Mouse (Mus musculus): ENCODE measurements around the gene Naglu. TPM values are rescaled to one million over a fixed set of nuclear protein-coding genes. Genes with fewer than 3 reads are reported as not detected.
"Not testable (repeated sequence)": the region's sequence is repeated elsewhere in the genome, so short reads cannot be mapped to it uniquely, and the experiment has no call there.

Gene Naglu
- polyA plus RNA-seq, 1 experiment: 7.3 TPM

DNA sequence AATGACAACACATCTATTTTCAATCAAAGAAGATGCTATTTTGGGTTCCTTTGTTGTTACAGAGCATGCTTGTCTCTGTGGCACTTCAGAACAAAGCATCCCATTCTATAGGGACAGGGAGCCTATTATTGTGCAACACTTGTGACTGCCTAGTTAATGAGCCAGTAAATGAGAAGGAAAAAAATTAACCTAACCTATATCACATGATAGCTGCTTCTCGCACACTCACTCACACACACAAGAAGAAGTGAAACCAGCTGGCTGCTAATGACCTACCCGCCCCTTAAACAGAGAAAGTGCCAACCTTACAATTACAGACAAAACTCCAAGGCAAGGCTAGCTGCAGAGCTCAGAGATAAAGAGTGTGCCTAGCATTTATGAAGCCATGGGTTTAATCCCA lies 45.8 kb downstream of the Naglu start:
- no peaks in the 10 kb centered on the region for H3K36me3 ChIP-seq (ENCODE audit: control insufficient read depth, insufficient read depth, low read length, poor library complexity, severe bottlenecking)
- no peaks in the 10 kb centered on the region for H3K27me3 ChIP-seq (ENCODE audit: control insufficient read depth, insufficient read depth, low read length, poor library complexity, severe bottlenecking)
- H3K4me1 ChIP-seq (ENCODE audit: control insufficient read depth, insufficient read depth, low read length): no peaks in the 10 kb centered on the region
- no peak overlapping the region for H3K9ac ChIP-seq (ENCODE audit: low read depth, poor library complexity, severe bottlenecking)
- H3K27ac ChIP-seq (ENCODE audit: insufficient read depth, low read length): no peak overlapping the region
- TF ChIP-seq EP300 (IDR thresholded peaks at IDR 0.05; ENCODE audit: insufficient read depth, low read depth, low read length): no peak
- TF ChIP-seq CTCF (IDR thresholded peaks at IDR 0.05; ENCODE audit: low read depth, low read length): no peak
- no peak for TF ChIP-seq POLR2A (IDR thresholded peaks at IDR 0.05; ENCODE audit: insufficient read depth, low read length)
- no peak overlapping the region for H3K4me3 ChIP-seq (ENCODE audit: low read depth, low read length)
- no peaks in the 10 kb centered on the region; the same call in 1 of the 2 replicates for H3K9me3 ChIP-seq (replicated peaks; ENCODE audit: control insufficient read depth, insufficient read depth, low read length, poor library complexity, severe bottlenecking)

DNA sequence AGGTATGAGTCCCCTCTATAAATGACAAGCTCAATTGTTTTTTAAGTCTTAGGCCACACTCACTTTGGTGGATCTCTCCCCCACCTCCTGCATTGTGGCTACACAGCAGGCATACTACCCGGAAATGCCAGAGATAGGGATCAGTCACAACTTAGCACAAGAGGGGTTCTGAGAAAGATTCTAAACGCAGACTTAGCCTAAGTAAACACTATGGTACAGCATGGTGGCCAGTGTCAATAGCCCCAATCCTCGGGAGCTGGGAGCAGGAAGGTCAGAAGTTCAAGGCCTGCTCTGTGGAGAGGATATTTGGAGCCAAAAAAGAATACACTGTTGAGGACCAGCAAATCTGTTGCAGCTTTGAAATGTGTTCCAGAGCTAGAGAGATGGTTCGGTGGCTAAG lies 48.3 kb downstream of the Naglu start:
- no peak overlapping the region for H3K27ac ChIP-seq (ENCODE audit: insufficient read depth, low read length)
- H3K27me3 ChIP-seq (ENCODE audit: control insufficient read depth, insufficient read depth, low read length, poor library complexity, severe bottlenecking): no peaks in the 10 kb centered on the region
- no peak for TF ChIP-seq EP300 (IDR thresholded peaks at IDR 0.05; ENCODE audit: insufficient read depth, low read depth, low read length)
- no peak for TF ChIP-seq POLR2A (IDR thresholded peaks at IDR 0.05; ENCODE audit: insufficient read depth, low read length)
- no peak for TF ChIP-seq CTCF (IDR thresholded peaks at IDR 0.05; ENCODE audit: low read depth, low read length)
- no peaks in the 10 kb centered on the region for H3K4me1 ChIP-seq (ENCODE audit: control insufficient read depth, insufficient read depth, low read length)
- H3K9ac ChIP-seq (ENCODE audit: low read depth, poor library complexity, severe bottlenecking): no peak overlapping the region
- no peak overlapping the region for H3K4me3 ChIP-seq (ENCODE audit: low read depth, low read length)
- H3K9me3 ChIP-seq (replicated peaks; ENCODE audit: control insufficient read depth, insufficient read depth, low read length, poor library complexity, severe bottlenecking): no peaks in the 10 kb centered on the region
- H3K36me3 ChIP-seq (ENCODE audit: control insufficient read depth, insufficient read depth, low read length, poor library complexity, severe bottlenecking): 0 out of 2 replicates have a peak, but pooled peaks cover 2% of the 10 kb centered on the region

- 0 out of 2 replicates have a peak, but pooled peaks cover 2% of the 10 kb centered on the region for H3K36me3 ChIP-seq (ENCODE audit: control insufficient read depth, insufficient read depth, low read length, poor library complexity, severe bottlenecking)
- H3K9me3 ChIP-seq (replicated peaks; ENCODE audit: control insufficient read depth, insufficient read depth, low read length, poor library complexity, severe bottlenecking): no peaks in the 10 kb centered on the region
- TF ChIP-seq EP300 (IDR thresholded peaks at IDR 0.05; ENCODE audit: insufficient read depth, low read depth, low read length) (no peak), POLR2A (IDR thresholded peaks at IDR 0.05; ENCODE audit: insufficient read depth, low read length) (no peak), CTCF (IDR thresholded peaks at IDR 0.05; ENCODE audit: low read depth, low read length) (no peak)
- no peak overlapping the region for H3K27ac ChIP-seq (ENCODE audit: insufficient read depth, low read length)
- H3K4me1 ChIP-seq (ENCODE audit: control insufficient read depth, insufficient read depth, low read length): no peaks in the 10 kb centered on the region
- peak overlapping the region; percentile 87 for H3K9ac ChIP-seq (ENCODE audit: low read depth, poor library complexity, severe bottlenecking)
- H3K27me3 ChIP-seq (ENCODE audit: control insufficient read depth, insufficient read depth, low read length, poor library complexity, severe bottlenecking): no peaks in the 10 kb centered on the region
- H3K4me3 ChIP-seq (ENCODE audit: low read depth, low read length): peak overlapping the region; percentile 96
Observed at GRCm38 (mm10) chr11:101119131-101119760, 49.4 kb downstream of the Naglu start.

GRCm38 (mm10) chr11:101119761-101120544 lies 50.1 kb downstream of the Naglu start, which contains the start of the genes Retreg3 and Tubg1:
TSS of gene Retreg3 (minus strand) at chr11:101119893.
TSS of gene Tubg1 (plus strand) at chr11:101119938.
- H3K4me1 ChIP-seq (ENCODE audit: control insufficient read depth, insufficient read depth, low read length): no peaks in the 10 kb centered on the region
- 0 out of 2 replicates have a peak, but pooled peaks cover 2% of the 10 kb centered on the region for H3K36me3 ChIP-seq (ENCODE audit: control insufficient read depth, insufficient read depth, low read length, poor library complexity, severe bottlenecking)
- H3K9ac ChIP-seq (ENCODE audit: low read depth, poor library complexity, severe bottlenecking): peak within 1 kb of the TSS; percentile 87
- H3K9me3 ChIP-seq (replicated peaks; ENCODE audit: control insufficient read depth, insufficient read depth, low read length, poor library complexity, severe bottlenecking): no peaks in the 10 kb centered on the region
- TF ChIP-seq POLR2A (IDR thresholded peaks at IDR 0.05; ENCODE audit: insufficient read depth, low read length) (peak; percentile 36), CTCF (IDR thresholded peaks at IDR 0.05; ENCODE audit: low read depth, low read length) (no peak), EP300 (IDR thresholded peaks at IDR 0.05; ENCODE audit: insufficient read depth, low read depth, low read length) (peak; percentile 48; the same call in 1 of the 2 replicates)
- H3K4me3 ChIP-seq (ENCODE audit: low read depth, low read length): peak within 1 kb of the TSS; percentile 96
- H3K27me3 ChIP-seq (ENCODE audit: control insufficient read depth, insufficient read depth, low read length, poor library complexity, severe bottlenecking): no peaks in the 10 kb centered on the region
- peak within 1 kb of the TSS; percentile 37; the same call in 1 of the 2 replicates for H3K27ac ChIP-seq (ENCODE audit: insufficient read depth, low read length)

DNA sequence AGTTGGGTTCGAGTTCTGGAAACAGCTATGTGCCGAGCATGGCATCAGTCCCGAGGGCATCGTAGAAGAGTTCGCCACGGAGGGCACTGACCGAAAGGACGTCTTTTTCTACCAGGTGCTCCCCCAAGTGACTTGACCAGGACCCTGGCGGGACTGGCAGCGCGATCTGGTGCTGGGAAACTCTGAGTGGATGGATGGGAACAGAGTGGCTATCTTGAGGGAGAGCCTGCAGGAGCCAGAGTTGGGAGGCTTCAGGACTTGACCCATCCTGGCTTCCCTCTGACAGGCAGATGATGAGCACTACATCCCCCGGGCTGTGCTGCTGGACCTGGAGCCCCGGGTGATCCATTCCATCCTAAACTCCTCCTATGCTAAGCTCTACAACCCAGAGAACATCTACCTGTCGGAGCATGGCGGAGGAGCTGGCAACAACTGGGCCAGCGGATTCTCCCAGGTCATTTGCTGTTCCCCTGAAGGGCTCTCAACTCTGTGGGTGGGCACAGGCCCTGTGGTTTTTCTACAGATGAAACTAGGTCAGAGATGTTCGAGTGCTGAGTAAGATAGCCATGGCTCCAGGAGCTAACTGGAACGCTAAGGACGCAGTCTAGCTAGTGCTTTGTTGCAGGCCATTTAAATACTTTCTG lies 50.9 kb downstream of the Naglu start:
- no peak overlapping the region for H3K27ac ChIP-seq (ENCODE audit: insufficient read depth, low read length)
- no peaks in the 10 kb centered on the region for H3K4me1 ChIP-seq (ENCODE audit: control insufficient read depth, insufficient read depth, low read length)
- no peaks in the 10 kb centered on the region for H3K9me3 ChIP-seq (replicated peaks; ENCODE audit: control insufficient read depth, insufficient read depth, low read length, poor library complexity, severe bottlenecking)
- peak overlapping the region; percentile 47 for H3K9ac ChIP-seq (ENCODE audit: low read depth, poor library complexity, severe bottlenecking)
- H3K36me3 ChIP-seq (ENCODE audit: control insufficient read depth, insufficient read depth, low read length, poor library complexity, severe bottlenecking): 0 out of 2 replicates have a peak, but pooled peaks cover 2% of the 10 kb centered on the region
- no peaks in the 10 kb centered on the region for H3K27me3 ChIP-seq (ENCODE audit: control insufficient read depth, insufficient read depth, low read length, poor library complexity, severe bottlenecking)
- no peak for TF ChIP-seq POLR2A (IDR thresholded peaks at IDR 0.05; ENCODE audit: insufficient read depth, low read length)
- no peak for TF ChIP-seq CTCF (IDR thresholded peaks at IDR 0.05; ENCODE audit: low read depth, low read length)
- TF ChIP-seq EP300 (IDR thresholded peaks at IDR 0.05; ENCODE audit: insufficient read depth, low read depth, low read length): no peak
- H3K4me3 ChIP-seq (ENCODE audit: low read depth, low read length): peak overlapping the region; percentile 78

GRCm38 (mm10) chr11:101124494-101124893 lies 54.7 kb downstream of the Naglu start:
- H3K4me3 ChIP-seq (ENCODE audit: low read depth, low read length); H3K36me3 ChIP-seq (ENCODE audit: control insufficient read depth, insufficient read depth, low read length, poor library complexity, severe bottlenecking); H3K27ac ChIP-seq (ENCODE audit: insufficient read depth, low read length); H3K27me3 ChIP-seq (ENCODE audit: control insufficient read depth, insufficient read depth, low read length, poor library complexity, severe bottlenecking); H3K9me3 ChIP-seq (replicated peaks; ENCODE audit: control insufficient read depth, insufficient read depth, low read length, poor library complexity, severe bottlenecking); H3K9ac ChIP-seq (ENCODE audit: low read depth, poor library complexity, severe bottlenecking); H3K4me1 ChIP-seq (ENCODE audit: control insufficient read depth, insufficient read depth, low read length): not testable (repeated sequence)

- H3K4me1 ChIP-seq (ENCODE audit: control insufficient read depth, insufficient read depth, low read length); H3K9me3 ChIP-seq (replicated peaks; ENCODE audit: control insufficient read depth, insufficient read depth, low read length, poor library complexity, severe bottlenecking); H3K27me3 ChIP-seq (ENCODE audit: control insufficient read depth, insufficient read depth, low read length, poor library complexity, severe bottlenecking); H3K27ac ChIP-seq (ENCODE audit: insufficient read depth, low read length); H3K36me3 ChIP-seq (ENCODE audit: control insufficient read depth, insufficient read depth, low read length, poor library complexity, severe bottlenecking); H3K9ac ChIP-seq (ENCODE audit: low read depth, poor library complexity, severe bottlenecking); H3K4me3 ChIP-seq (ENCODE audit: low read depth, low read length): not testable (repeated sequence)
Observed at GRCm38 (mm10) chr11:101125008-101125407, 55.2 kb downstream of the Naglu start.

Data from ES-Bruce4 (cell line).